Mouse (Mus musculus) Muller cell, postnatal 12 days (primary cell): ENCODE measurements around the gene Slc25a45.

Experiments used
- DNase-seq: peaks from one replicate; pipeline ENCODE4 v3.0.0-alpha.2; 2015; ENCODE audit errors: inconsistent ontology term

Gene Slc25a45

GRCm38 (mm10) chr19:5928104-5928503, 50.5 kb downstream of the Slc25a45 start:
- DNase-seq: no peak

GRCm38 (mm10) chr19:5928546-5928945, 50.9 kb downstream of the Slc25a45 start:
- no peak for DNase-seq

- peak; percentile 16 for DNase-seq
These were observed 52.3 kb downstream of the Slc25a45 start for GRCm38 (mm10) chr19:5929634-5930596.

GRCm38 (mm10) chr19:5935266-5935665, 57.7 kb downstream of the Slc25a45 start:
- DNase-seq: no peak
